Mouse (Mus musculus) testis, postnatal 14 days (tissue): ENCODE data around the gene Ctdspl2.

Source experiments
- DNase-seq: peaks from one replicate; pipeline ENCODE4 v3.0.0; 2021; ENCODE audit warnings: low spot score

Ctdspl2 gene

DNA sequence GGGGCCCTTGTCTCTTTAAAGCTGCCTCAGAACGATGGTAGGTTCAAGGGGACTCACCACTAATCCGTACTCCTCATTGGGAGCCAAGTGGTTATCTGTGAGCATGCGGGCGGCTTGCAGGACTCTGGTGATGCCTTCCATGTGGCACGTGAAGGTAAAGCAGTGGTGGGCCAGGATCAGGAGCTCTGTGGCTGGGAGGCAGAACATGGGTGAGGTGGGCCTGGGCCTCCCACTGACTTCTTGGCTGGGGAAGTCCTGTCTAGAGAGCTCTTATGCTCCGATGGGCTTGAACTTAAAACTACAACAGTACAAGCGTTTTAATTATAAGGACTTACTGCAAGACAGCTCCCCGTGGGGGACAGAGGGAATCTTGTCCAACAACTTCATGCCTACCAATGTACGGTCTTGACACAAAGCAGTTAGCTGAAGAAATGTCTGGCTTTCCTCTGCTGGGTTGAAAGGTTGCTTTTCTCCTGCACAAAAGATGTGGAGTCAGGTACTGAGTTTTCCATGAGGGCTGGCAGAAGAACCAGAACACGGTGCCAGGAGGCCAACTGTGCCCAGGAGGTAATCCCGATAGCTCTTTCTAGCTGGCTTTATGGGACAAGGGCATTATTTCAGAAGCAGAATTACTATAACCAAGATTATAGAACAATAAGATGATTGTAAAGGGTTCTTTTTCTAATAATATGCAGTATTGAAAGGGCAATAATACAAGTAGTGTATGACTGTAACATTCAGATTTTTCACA lies 103.7 kb downstream of the Ctdspl2 start:
- DNase-seq: no peak
